Mouse (Mus musculus) kidney, embryonic 15.5 days (tissue): Measurements from ENCODE around the gene Ugt2a1. TPM values are rescaled to one million over a fixed set of nuclear protein-coding genes. Genes with fewer than 3 reads are reported as not detected.
"Not testable (repeated sequence)": the region's sequence is repeated elsewhere in the genome, so short reads cannot be mapped to it uniquely, and the experiment has no call there.

Experiments
- ATAC-seq: fragments of 200-750 bp; cut with Nextera tagmentation; replicated peaks from 2 replicates; pipeline ENCODE4 v1.8.0; 2017; ENCODE audit warnings: moderate TSS enrichment; ENCODE audit not compliant: low FRiP score
- H3K27ac ChIP-seq: fragments of 300-500 bp; sonication (generic); 2 replicates; pipeline ENCODE4 v1.5.1; 2015; ENCODE audit warnings: mild to moderate bottlenecking, inconsistent platforms
- H3K27me3 ChIP-seq: fragments of 300-500 bp; sonication (generic); 2 replicates; pipeline ENCODE4 v1.6.1; 2015; ENCODE audit warnings: inconsistent platforms
- H3K36me3 ChIP-seq: fragments of 300-500 bp; sonication (generic); 2 replicates; pipeline ENCODE4 v1.6.1; 2015; ENCODE audit warnings: inconsistent platforms
- H3K4me1 ChIP-seq: fragments of 300-500 bp; sonication (generic); 2 replicates; pipeline ENCODE4 v1.6.1; 2015; ENCODE audit warnings: inconsistent platforms
- H3K4me2 ChIP-seq: fragments of 300-500 bp; sonication (generic); 2 replicates; pipeline ENCODE4 v1.6.1; 2015; ENCODE audit warnings: moderate library complexity, mild to moderate bottlenecking, inconsistent platforms
- H3K4me3 ChIP-seq: fragments of 300-500 bp; sonication (generic); replicated peaks from 2 replicates; pipeline ENCODE4 v1.5.1; 2015; ENCODE audit warnings: mild to moderate bottlenecking, inconsistent platforms
- H3K9ac ChIP-seq: fragments of 300-500 bp; sonication (generic); 2 replicates; pipeline ENCODE4 v1.6.1; 2015; ENCODE audit warnings: mild to moderate bottlenecking, inconsistent platforms
- H3K9me3 ChIP-seq: fragments of 300-500 bp; sonication (generic); replicated peaks from 2 replicates; pipeline ENCODE4 v1.6.1; 2016; ENCODE audit warnings: inconsistent platforms
- WGBS: fragments of 180-500 bp; shearing (Covaris S2); methylation state at CpG from one replicate; pipeline ENCODE4 v1.1.7; 2015; ENCODE audit warnings: mixed read lengths; 5-methylcytosine and 5-hydroxymethylcytosine counted together
- polyA plus RNA-seq: library from polyadenylated mRNA; unstranded; fragments of >200 nt; fragmentation: Nextera tagmentation; extraction: Ambion mirVana; gene quantifications from 2 replicates; pipeline ENCODE4 v1.2.1, GENCODE M21; 2015

The Ugt2a1 gene
- not detected in 2 replicates for polyA plus RNA-seq

DNA sequence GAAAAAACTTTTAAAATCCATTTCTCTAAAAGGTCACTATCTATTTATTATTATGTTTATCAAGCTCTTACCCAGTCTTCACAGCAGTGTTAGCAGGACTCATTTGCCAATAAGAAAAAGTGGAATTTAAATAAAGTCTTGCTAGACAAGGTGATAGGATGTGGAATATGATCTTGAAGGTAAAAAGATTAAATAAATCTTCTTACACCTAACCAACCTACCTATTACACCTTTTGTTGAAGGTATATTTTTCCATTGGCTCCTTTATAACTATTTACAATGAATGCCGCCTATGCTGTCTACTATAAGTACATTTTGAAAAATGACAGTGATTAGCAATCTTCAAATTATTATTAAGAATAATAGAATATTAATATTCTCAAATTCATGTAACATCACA lies at the start of gene Ugt2a1:
Gene Ugt2a1, minus strand, starts transcription at position 101 of the 400 bp plus-strand sequence.
- H3K4me3 ChIP-seq = no peak within 1 kb of the TSS
- no peaks in the 10 kb centered on the region for H3K27me3 ChIP-seq
- H3K4me2 ChIP-seq = no peak within 1 kb of the TSS
- ATAC-seq = no peak
- H3K27ac ChIP-seq = no peak within 1 kb of the TSS
- H3K36me3 ChIP-seq = no peaks in the 10 kb centered on the region
- H3K4me1 ChIP-seq = no peaks in the 10 kb centered on the region
- WGBS = 87% methylated on average over 1 of the region's 1 CpGs
- no peaks in the 10 kb centered on the region for H3K9me3 ChIP-seq
- no peak within 1 kb of the TSS for H3K9ac ChIP-seq

DNA sequence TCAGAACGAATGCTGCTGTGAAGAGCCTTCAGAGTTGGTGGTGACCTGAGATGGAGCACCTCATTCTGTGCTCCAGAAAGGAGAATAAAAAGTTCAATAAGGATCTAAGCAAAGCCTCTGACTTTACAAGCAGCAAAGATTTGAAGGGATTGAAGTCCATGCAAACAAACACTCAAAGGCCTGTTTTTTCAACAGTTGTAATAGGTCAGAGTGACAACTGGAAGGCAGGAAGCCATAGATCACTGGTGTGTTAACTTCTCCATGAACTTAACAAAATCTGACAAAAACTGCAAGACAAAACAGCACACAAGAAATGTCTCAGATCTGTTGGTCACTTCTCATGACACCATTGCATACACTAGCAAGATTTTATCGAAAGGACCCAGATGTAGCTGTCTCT lies 47.4 kb upstream of the Ugt2a1 start, which contains the start of gene Sult1b1:
Gene Sult1b1, minus strand, starts transcription at position 85 of the 400 bp plus-strand sequence.
- peak within 1 kb of the TSS; percentile 41; the same call in 1 of the 2 replicates for H3K27ac ChIP-seq
- H3K4me3 ChIP-seq = no peak within 1 kb of the TSS
- no peak within 1 kb of the TSS for H3K4me2 ChIP-seq
- H3K9me3 ChIP-seq = no peaks in the 10 kb centered on the region
- no peak within 1 kb of the TSS for H3K9ac ChIP-seq
- no peaks in the 10 kb centered on the region for H3K27me3 ChIP-seq
- H3K36me3 ChIP-seq = no peaks in the 10 kb centered on the region
- no peak; the same call in 1 of the 2 replicates for ATAC-seq
- no peaks in the 10 kb centered on the region for H3K4me1 ChIP-seq
- WGBS = 70% methylated on average over 2 of the region's 2 CpGs

DNA sequence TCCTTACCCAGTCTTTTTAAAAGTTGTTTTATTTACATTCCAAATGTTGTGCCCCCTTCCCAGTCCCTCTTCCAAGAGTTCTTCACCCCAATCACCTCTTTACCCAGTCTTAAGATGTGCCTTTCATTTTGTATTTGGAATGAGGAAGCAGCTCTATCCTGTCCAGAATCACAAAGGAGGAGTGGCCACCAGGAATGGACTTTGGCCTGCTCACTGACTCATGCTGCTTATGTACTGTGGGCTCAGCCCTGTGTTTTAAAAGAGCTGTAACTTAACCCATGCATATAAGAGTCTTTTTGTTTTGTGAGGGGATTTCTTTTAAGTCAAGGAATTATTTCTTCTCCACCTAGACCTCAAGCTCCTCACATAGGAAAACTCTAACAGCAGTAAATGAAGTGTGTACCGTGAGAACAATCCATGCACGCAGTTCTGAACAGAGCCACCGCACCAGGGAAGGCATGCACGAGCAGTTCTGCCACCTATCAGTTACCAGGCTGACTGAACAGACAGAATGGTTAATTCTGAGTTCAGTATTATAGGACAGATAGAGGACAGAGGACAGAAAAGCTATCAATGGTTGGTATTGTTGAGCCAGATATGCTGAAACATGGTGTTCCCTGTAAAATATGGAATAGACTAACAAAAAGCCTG lies 45.4 kb upstream of the Ugt2a1 start:
- no peak overlapping the region for H3K4me3 ChIP-seq
- WGBS = 42% methylated on average over 4 of the region's 4 CpGs
- no peaks in the 10 kb centered on the region for H3K36me3 ChIP-seq
- no peak overlapping the region for H3K4me2 ChIP-seq
- no peaks in the 10 kb centered on the region for H3K27me3 ChIP-seq
- no peak overlapping the region for H3K9ac ChIP-seq
- H3K4me1 ChIP-seq = no peaks in the 10 kb centered on the region
- H3K9me3 ChIP-seq = no peaks in the 10 kb centered on the region
- H3K27ac ChIP-seq = peak overlapping the region; percentile 75
- ATAC-seq = peak; percentile 94

DNA sequence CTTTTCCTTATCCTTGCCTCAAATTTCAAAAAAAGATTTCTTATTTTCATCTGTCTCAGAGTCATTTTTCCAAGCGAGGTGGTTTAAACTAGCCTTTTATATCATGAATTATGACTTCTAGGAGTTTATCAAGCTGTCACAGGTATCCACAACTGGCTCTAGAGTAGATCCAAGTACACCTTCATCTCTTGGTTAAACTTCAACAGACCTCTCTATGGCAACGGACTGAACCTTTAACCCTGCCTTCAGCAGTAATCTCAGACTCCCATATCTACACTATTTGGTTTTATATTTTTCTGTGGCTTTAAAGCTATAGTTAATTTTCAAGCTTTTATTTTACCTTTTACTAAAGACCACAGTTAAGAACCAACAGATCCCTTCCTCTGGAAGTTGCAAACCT lies 41.6 kb upstream of the Ugt2a1 start:
- no peaks in the 10 kb centered on the region for H3K36me3 ChIP-seq
- H3K4me1 ChIP-seq = no peaks in the 10 kb centered on the region
- no peak overlapping the region for H3K4me3 ChIP-seq
- peak overlapping the region; percentile 54; the same call in 1 of the 2 replicates for H3K27ac ChIP-seq
- H3K27me3 ChIP-seq = no peaks in the 10 kb centered on the region
- peak; percentile 87 for ATAC-seq
- no peaks in the 10 kb centered on the region for H3K9me3 ChIP-seq
- 56% methylated on average over 2 of the region's 2 CpGs for WGBS
- no peak overlapping the region for H3K4me2 ChIP-seq
- no peak overlapping the region for H3K9ac ChIP-seq

DNA sequence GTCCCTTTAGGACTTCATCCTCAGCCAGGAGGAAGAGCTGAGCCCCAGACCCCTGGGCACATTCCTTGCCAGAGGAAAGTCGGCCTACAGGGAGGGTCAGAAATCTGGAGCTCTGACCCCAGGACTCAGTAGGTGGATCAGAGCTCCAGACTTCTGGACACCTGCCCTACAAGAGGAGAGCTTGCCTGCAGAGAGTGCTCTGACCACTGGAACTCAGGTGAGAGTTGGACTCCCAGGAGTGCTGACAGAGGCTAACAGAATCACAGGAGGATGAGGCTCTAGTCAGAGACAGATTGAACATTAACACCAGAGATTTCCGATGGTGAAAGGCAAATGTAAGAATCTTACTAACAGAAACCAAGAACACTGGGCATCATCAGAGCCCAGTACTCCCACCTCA lies 32.9 kb upstream of the Ugt2a1 start:
- H3K36me3 ChIP-seq, H3K4me2 ChIP-seq: not testable (repeated sequence)
- 93% methylated on average over 2 of the region's 2 CpGs for WGBS

DNA sequence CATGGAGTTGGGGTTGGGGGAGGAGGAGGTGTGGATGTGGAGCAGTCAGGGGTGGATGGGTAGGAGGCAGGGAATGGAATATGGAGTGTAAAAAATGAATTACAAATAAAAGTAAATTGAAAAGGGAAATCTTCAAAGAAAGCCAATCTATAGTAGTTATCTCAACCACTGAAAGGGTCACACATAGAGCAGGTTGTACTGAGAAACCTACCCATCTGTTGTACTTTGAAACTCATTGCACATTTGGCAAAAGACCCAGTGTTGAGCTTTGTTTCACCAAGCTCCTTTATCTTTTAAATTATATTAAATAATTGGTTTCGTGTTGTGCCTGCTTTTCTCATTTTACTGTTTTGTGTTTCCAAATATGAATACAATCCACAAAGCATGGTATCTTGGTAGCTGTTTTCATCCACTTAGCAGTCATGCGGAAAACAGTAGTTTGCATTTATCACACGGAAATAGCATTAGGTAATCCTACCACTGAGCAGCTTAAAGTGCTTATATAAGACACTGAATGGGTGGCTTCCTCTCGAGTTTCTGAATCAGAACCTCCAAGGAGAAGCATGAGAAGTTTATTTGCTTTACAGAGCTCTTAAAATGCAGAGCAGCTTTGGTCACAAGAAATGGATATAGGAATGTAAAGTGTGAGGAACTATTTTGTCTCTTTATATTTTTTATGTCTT lies 15.2 kb upstream of the Ugt2a1 start:
- WGBS = 59% methylated on average over 4 of the region's 4 CpGs
- Histone ChIP-seq H3K27ac (no peak overlapping the region), H3K4me1 (no peaks in the 10 kb centered on the region), H3K36me3 (no peaks in the 10 kb centered on the region), H3K27me3 (no peaks in the 10 kb centered on the region), H3K9ac (no peak overlapping the region), H3K4me2 (no peak overlapping the region), H3K4me3 (no peak overlapping the region), H3K9me3 (no peaks in the 10 kb centered on the region)
- ATAC-seq = no peak

More for the DNA sequence above, 32.9 kb upstream of the Ugt2a1 start:
- not testable (repeated sequence) for H3K27me3 ChIP-seq, H3K4me3 ChIP-seq, H3K4me1 ChIP-seq, H3K9me3 ChIP-seq, ATAC-seq, H3K9ac ChIP-seq, H3K27ac ChIP-seq

DNA sequence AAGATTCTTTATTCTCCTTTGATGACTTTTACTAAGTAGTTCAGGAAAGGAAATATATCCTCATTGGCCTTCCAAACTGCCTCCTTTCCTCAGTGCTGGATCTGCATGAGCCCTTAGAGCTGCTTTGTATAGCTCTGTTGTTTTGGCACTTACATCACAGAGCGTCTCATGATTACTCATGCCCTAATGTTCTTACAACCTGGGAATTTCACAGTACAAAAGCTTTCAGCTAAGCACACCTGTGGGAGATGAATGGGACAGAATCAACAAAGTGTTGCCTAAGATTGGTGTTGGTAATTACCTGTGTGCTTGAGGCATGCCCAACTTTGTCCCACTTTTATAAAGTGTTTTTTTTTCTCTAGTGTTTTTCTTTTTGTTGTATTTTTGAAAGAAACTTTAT lies 12.0 kb upstream of the Ugt2a1 start:
- H3K27ac ChIP-seq = no peak overlapping the region
- WGBS = 65% methylated on average over 1 of the region's 1 CpGs

DNA sequence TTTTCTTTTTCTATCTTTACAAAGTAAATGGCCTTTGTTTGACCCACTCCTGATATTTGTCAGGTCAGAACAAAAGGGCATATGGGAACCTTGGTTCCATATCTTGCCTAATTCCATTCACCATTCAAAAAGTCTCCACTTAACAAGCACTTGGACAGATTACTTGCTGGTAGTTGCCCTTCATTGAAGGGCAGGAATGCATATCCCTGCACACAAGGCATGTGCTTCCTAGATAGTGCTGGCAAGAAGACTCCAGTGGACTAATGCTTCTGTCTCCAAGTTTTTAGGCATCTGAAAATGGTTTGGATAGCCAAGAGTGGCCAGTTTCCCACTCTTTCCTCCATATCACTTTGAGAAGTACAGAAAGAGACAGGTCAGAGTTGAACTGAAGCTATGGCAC lies 8.7 kb upstream of the Ugt2a1 start:
- Histone ChIP-seq H3K4me2 (no peak overlapping the region), H3K9ac (no peak overlapping the region), H3K4me3 (no peak overlapping the region), H3K36me3 (no peaks in the 10 kb centered on the region), H3K27ac (no peak overlapping the region), H3K27me3 (no peaks in the 10 kb centered on the region), H3K4me1 (no peaks in the 10 kb centered on the region), H3K9me3 (no peaks in the 10 kb centered on the region)
- no peak for ATAC-seq

More for the DNA sequence above, 12.0 kb upstream of the Ugt2a1 start:
- H3K27me3 ChIP-seq = no peaks in the 10 kb centered on the region
- H3K36me3 ChIP-seq = no peaks in the 10 kb centered on the region
- H3K4me3 ChIP-seq = no peak overlapping the region
- ATAC-seq = no peak
- no peak overlapping the region for H3K9ac ChIP-seq
- no peaks in the 10 kb centered on the region for H3K4me1 ChIP-seq
- H3K9me3 ChIP-seq = no peaks in the 10 kb centered on the region
- H3K4me2 ChIP-seq = no peak overlapping the region

DNA sequence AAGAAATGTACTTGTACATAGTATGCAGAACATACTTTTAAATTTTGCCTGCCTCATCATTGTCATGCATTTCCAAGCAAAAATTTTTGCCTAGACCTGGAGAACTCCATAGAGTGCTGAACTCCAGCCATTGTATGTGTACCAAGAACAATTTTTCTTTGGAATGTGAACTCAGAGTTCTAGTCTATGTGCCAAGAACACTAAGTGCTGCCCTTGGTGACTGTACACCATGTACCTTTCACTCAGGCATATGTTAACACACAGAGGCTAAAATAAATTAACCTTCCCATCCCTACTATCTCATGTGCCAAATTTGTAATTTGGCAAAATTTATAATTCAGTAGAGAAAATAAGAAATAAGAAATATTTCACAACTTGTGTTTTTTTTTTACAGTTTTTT lies 8.3 kb upstream of the Ugt2a1 start:
- no peak overlapping the region for H3K4me3 ChIP-seq
- no peak overlapping the region for H3K27ac ChIP-seq
- H3K36me3 ChIP-seq = no peaks in the 10 kb centered on the region
- no peaks in the 10 kb centered on the region for H3K9me3 ChIP-seq
- H3K4me1 ChIP-seq = no peaks in the 10 kb centered on the region
- no peaks in the 10 kb centered on the region for H3K27me3 ChIP-seq
- no peak for ATAC-seq
- no peak overlapping the region for H3K4me2 ChIP-seq
- H3K9ac ChIP-seq = no peak overlapping the region

DNA sequence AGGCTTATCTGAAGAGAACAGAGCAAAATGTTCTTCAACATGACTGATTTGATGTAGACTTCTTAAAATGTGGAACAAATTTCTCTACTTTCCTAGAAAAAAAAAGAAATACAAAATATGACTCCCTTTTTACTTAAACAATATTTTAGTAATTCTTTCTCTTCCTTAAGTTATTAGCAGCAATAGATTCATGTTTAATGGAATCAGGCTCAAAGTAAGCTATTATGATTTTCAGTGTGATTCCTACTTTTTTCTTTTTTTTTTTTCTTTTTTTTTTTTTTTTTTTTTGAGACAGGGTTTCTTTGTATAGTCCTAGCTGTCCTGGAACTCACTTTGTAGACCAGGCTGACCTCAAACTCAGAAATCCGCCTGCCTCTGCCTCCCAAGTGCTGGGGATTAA lies 4.0 kb downstream of the Ugt2a1 start, which contains the start of gene Gm43638:
Gene Gm43638, minus strand, starts transcription at position 101 of the 400 bp plus-strand sequence.
- not testable (repeated sequence) for H3K4me2 ChIP-seq, H3K9me3 ChIP-seq, H3K36me3 ChIP-seq, H3K9ac ChIP-seq, ATAC-seq, H3K4me3 ChIP-seq, H3K27me3 ChIP-seq, H3K27ac ChIP-seq, H3K4me1 ChIP-seq
- 93% methylated on average over 1 of the region's 1 CpGs for WGBS

DNA sequence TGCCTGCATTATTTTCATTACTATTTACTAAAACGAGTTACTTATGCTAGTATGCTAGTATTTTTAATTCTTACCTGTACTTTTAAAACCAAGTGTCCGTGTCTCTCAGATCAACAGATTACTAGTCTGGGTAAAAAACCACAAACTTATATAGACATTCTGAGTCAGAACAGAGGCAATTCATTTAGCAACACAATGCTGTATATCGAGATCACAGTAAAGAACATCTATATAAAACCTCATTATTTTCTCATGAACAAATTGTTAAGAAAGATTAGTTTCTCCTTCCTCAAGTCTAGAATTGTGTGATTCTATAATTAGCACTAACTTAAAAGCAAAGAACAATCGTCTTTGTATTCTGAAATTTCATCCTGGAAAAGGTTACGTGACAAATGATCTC lies 8.5 kb downstream of the Ugt2a1 start, which contains the start of gene Ugt2a2:
Gene Ugt2a2, minus strand, starts transcription at position 101 of the 400 bp plus-strand sequence.
- Histone ChIP-seq H3K4me2 (no peak within 1 kb of the TSS), H3K9ac (no peak within 1 kb of the TSS), H3K27me3 (no peaks in the 10 kb centered on the region), H3K36me3 (no peaks in the 10 kb centered on the region), H3K4me1 (no peaks in the 10 kb centered on the region), H3K27ac (no peak within 1 kb of the TSS), H3K4me3 (no peak within 1 kb of the TSS), H3K9me3 (no peaks in the 10 kb centered on the region)
- WGBS = 73% methylated on average over 5 of the region's 5 CpGs
- no peak for ATAC-seq

DNA sequence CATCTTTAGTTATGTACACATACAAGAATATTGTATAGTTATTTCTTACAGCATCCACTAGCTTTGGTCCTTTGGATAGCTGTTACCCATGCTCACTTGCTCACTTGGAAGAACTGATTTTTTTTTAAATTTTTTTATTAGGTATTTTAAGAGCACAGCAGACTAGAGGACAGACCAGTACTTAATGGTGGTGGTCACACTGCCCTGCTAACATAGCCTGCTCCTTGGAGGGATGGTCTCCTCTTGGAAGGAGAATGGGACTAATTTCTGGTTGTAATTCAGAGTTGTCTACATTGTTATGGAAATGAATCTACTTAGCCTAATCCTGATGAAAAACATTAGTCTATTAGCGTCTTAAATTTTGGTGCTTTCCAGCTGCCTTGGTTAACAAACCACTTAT lies 31.9 kb downstream of the Ugt2a1 start:
- Histone ChIP-seq H3K27me3 (no peaks in the 10 kb centered on the region), H3K36me3 (no peaks in the 10 kb centered on the region), H3K4me3 (no peak overlapping the region), H3K27ac (no peak overlapping the region), H3K9ac (no peak overlapping the region), H3K4me2 (no peak overlapping the region), H3K4me1 (no peaks in the 10 kb centered on the region), H3K9me3 (no peaks in the 10 kb centered on the region)
- 37% methylated on average over 1 of the region's 1 CpGs for WGBS
- no peak for ATAC-seq
